Mouse (Mus musculus) heart, postnatal 0 days (tissue): ENCODE measurements around the gene Cers6. TPM values are rescaled to one million over a fixed set of nuclear protein-coding genes. Genes with fewer than 3 reads are reported as not detected.

Source experiments
- ATAC-seq: fragments of 200-750 bp; cut with Nextera tagmentation; 2 replicates; pipeline ENCODE4 v1.8.0; 2017; ENCODE audit warnings: low read depth, moderate number of reproducible peaks, moderate library complexity; ENCODE audit not compliant: insufficient read depth
- DNase-seq: peaks from one replicate; pipeline ENCODE4 v3.0.0-alpha.2; 2016; ENCODE audit warnings: low spot score
- H3K27ac ChIP-seq: fragments of 300-500 bp; sonication (generic); 2 replicates; pipeline ENCODE4 v1.5.1; 2014; ENCODE audit warnings: low read depth, mild to moderate bottlenecking
- H3K27me3 ChIP-seq: fragments of 300-500 bp; sonication (generic); 2 replicates; pipeline ENCODE4 v1.6.1; 2014; ENCODE audit warnings: low read length, mixed read lengths; ENCODE audit not compliant: control insufficient read depth, insufficient read depth
- H3K36me3 ChIP-seq: fragments of 300-500 bp; sonication (generic); replicated peaks from 2 replicates; pipeline ENCODE4 v1.6.1; 2014; ENCODE audit warnings: low read length, mixed read lengths; ENCODE audit not compliant: control insufficient read depth, insufficient read depth
- H3K4me1 ChIP-seq: fragments of 300-500 bp; sonication (generic); 2 replicates; pipeline ENCODE4 v1.6.1; 2014; ENCODE audit warnings: antibody characterized with exemption; ENCODE audit not compliant: control insufficient read depth, insufficient read depth
- H3K4me2 ChIP-seq: fragments of 300-500 bp; sonication (generic); 2 replicates; pipeline ENCODE4 v1.6.1; 2014; ENCODE audit warnings: low read depth, mild to moderate bottlenecking, low read length, moderate library complexity
- H3K4me3 ChIP-seq: fragments of 300-500 bp; sonication (generic); 2 replicates; pipeline ENCODE4 v1.5.1; 2014; ENCODE audit warnings: low read depth, low read length
- H3K9ac ChIP-seq: fragments of 300-500 bp; sonication (generic); replicated peaks from 2 replicates; pipeline ENCODE4 v1.6.1; 2014; ENCODE audit warnings: low read depth, low read length, mixed read lengths
- H3K9me3 ChIP-seq: fragments of 300-500 bp; sonication (generic); replicated peaks from 2 replicates; pipeline ENCODE4 v1.6.1; 2016; ENCODE audit warnings: low read length; ENCODE audit not compliant: control insufficient read depth
- CTCF ChIP-seq: IDR thresholded peaks from 2 replicates; pipeline ENCODE4 v1.5.1; 2016; ENCODE audit warnings: antibody characterized with exemption, control low read depth, low read depth
- EP300 ChIP-seq: IDR thresholded peaks from 2 replicates; pipeline ENCODE4 v1.6.1; 2016; ENCODE audit warnings: antibody characterized with exemption, low read depth
- WGBS: fragments of 180-500 bp; shearing (Covaris S2); extraction: QIAGEN DNeasy Blood & Tissue Kit; methylation state at CpG from one replicate; pipeline ENCODE4 v1.1.7; 2014; 5-methylcytosine and 5-hydroxymethylcytosine counted together
- polyA plus RNA-seq: library from polyadenylated mRNA; unstranded; fragments of >200 nt; fragmentation: Nextera tagmentation; extraction: Ambion mirVana; gene quantifications from 2 replicates; pipeline ENCODE4 v1.2.1, GENCODE M21; 2015
- total RNA-seq: library from RNA; depleted of rRNA; stranded (reverse); fragments of >200 nt; gene quantifications from 2 replicates; pipeline ENCODE4 v1.2.3, GENCODE M21; 2014; ENCODE audit warnings: low replicate concordance

Cers6 gene
- total and polyA plus RNA-seq, 2 experiments from 2014 or later, result 8.5 to 36.0 TPM

- H3K9ac ChIP-seq, result no peak overlapping the region
- H3K4me3 ChIP-seq, result no peak overlapping the region
- H3K36me3 ChIP-seq, result no peaks in the 10 kb centered on the region
- H3K4me1 ChIP-seq, result peaks cover 19% of the 10 kb centered on the region
- DNase-seq (no peak), ATAC-seq (no peak)
- no peak overlapping the region for H3K4me2 ChIP-seq
- H3K27ac ChIP-seq, result no peak overlapping the region
- WGBS, result 87% methylated on average over 6 of the region's 6 CpGs
- H3K9me3 ChIP-seq, result no peaks in the 10 kb centered on the region
- no peaks in the 10 kb centered on the region for H3K27me3 ChIP-seq
- TF ChIP-seq EP300 (no peak), CTCF (no peak)
These were observed 11.8 kb downstream of the Cers6 start for GRCm38 (mm10) chr2:68873086-68873485.

- peaks cover 4% of the 10 kb centered on the region; the same call in 1 of the 2 replicates for H3K9me3 ChIP-seq
- H3K27ac ChIP-seq, result 0 out of 2 replicates have a peak overlapping the region, but pooled peaks have one; percentile 36
- H3K9ac ChIP-seq, result no peak overlapping the region; the same call in 1 of the 2 replicates
- no peaks in the 10 kb centered on the region for H3K27me3 ChIP-seq
- ATAC-seq (peak; percentile 82), DNase-seq (peak; percentile 61)
- TF ChIP-seq CTCF, result no peak
- no peak for TF ChIP-seq EP300
- WGBS, result 32% methylated on average over 15 of the region's 15 CpGs
- peak overlapping the region; percentile 20 for H3K4me2 ChIP-seq
- no peaks in the 10 kb centered on the region for H3K36me3 ChIP-seq
- peaks cover 19% of the 10 kb centered on the region for H3K4me1 ChIP-seq
- H3K4me3 ChIP-seq, result no peak overlapping the region
These were observed 12.6 kb downstream of the Cers6 start for GRCm38 (mm10) chr2:68873653-68874441.

DNA sequence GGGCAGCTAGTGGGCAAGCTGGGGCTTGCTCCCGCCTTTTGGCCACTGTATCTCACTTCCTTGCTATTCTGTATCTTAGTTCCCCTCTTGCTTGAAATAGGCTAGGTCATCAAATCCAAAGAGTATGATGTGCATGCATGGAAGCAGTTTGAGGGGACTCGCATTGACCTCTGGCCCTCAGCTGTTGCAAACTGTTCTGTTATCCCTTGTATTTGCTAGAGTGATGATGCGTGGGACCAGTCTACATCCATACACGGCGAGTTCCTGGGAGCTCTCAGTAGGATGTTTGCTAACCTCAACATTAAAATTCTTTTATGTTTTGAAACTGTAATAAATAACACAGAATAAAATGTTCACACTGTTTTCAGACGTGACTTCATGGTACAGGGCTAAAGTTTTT, 13.3 kb downstream of the Cers6 start:
- no peaks in the 10 kb centered on the region for H3K27me3 ChIP-seq
- 0 out of 2 replicates have a peak overlapping the region, but pooled peaks have one; percentile 36 for H3K27ac ChIP-seq
- 77% methylated on average over 6 of the region's 6 CpGs for WGBS
- ATAC-seq (no peak), DNase-seq (peak; percentile 4)
- H3K4me1 ChIP-seq, result peaks cover 17% of the 10 kb centered on the region
- no peak overlapping the region for H3K4me3 ChIP-seq
- H3K9me3 ChIP-seq, result peaks cover 4% of the 10 kb centered on the region; the same call in 1 of the 2 replicates
- TF ChIP-seq EP300 (no peak), CTCF (no peak)
- peak overlapping the region; percentile 20 for H3K4me2 ChIP-seq
- H3K9ac ChIP-seq, result no peak overlapping the region
- H3K36me3 ChIP-seq, result no peaks in the 10 kb centered on the region

DNA sequence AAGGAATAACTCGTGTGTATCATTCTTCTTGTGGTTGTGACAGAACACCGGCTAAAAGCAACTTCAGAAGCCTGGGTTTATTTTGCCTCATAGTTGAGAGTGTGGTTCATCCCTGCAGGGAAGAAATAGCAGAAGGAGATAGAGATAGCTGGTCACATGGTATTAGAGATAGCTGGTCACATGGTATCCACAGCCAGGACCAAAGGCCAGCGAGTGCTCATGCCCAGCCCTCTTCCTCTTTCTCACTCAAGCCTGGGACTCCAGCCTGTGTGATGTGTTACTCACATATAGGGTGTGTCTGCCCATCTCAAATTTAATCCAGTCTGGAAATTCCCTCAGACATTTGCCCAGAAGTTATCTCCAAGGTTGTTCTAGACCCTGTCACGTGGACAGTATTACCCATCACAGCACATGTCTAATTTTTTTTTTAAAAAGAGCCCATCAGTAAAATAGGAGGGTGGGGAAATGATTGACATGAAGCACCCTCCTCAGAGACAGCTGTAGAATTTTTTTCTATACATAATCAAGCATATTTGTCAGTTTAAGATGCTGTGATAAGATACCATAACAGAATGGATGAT, 17.9 kb downstream of the Cers6 start:
- no peaks in the 10 kb centered on the region for H3K36me3 ChIP-seq
- H3K27ac ChIP-seq, result no peak overlapping the region
- WGBS, result 87% methylated on average over 4 of the region's 4 CpGs
- H3K9me3 ChIP-seq, result peaks cover 4% of the 10 kb centered on the region; the same call in 1 of the 2 replicates
- peaks cover 4% of the 10 kb centered on the region; the same call in 1 of the 2 replicates for H3K4me1 ChIP-seq
- no peak overlapping the region for H3K9ac ChIP-seq
- no peak overlapping the region for H3K4me3 ChIP-seq
- H3K27me3 ChIP-seq, result no peaks in the 10 kb centered on the region
- TF ChIP-seq CTCF, result no peak
- no peak for TF ChIP-seq EP300
- ATAC-seq (no peak), DNase-seq (no peak)
- H3K4me2 ChIP-seq, result no peak overlapping the region

GRCm38 (mm10) chr2:68884573-68884972, 23.3 kb downstream of the Cers6 start:
- Histone ChIP-seq H3K9ac (no peak overlapping the region), H3K4me1 (0 out of 2 replicates have a peak, but pooled peaks cover 7% of the 10 kb centered on the region), H3K9me3 (no peaks in the 10 kb centered on the region), H3K36me3 (no peaks in the 10 kb centered on the region), H3K4me3 (no peak overlapping the region), H3K4me2 (no peak overlapping the region), H3K27me3 (no peaks in the 10 kb centered on the region), H3K27ac (no peak overlapping the region)
- ATAC-seq (no peak), DNase-seq (no peak)
- TF ChIP-seq CTCF, result no peak
- TF ChIP-seq EP300, result no peak
- 84% methylated on average over 7 of the region's 7 CpGs for WGBS
